Mouse (Mus musculus): ENCODE results near the gene 9130008F23Rik. TPM values are rescaled to one million over a fixed set of nuclear protein-coding genes. Genes with fewer than 3 reads are reported as not detected.

Gene 9130008F23Rik
- polyA plus RNA-seq, 1 experiment from 2014 or later: 1.1 TPM

- no peak for ATAC-seq (ENCODE audit: insufficient number of reproducible peaks, insufficient read depth, low FRiP score, low TSS enrichment, low read depth)
- Histone ChIP-seq H3K9ac (replicated peaks) (peak overlapping the region; percentile 66), H3K4me3 (replicated peaks) (peak overlapping the region; percentile 59), H3K9me3 (no peaks in the 10 kb centered on the region), H3K36me3 (no peaks in the 10 kb centered on the region), H3K27ac (no peak overlapping the region), H3K27me3 (no peaks in the 10 kb centered on the region), H3K4me2 (peak overlapping the region; percentile 87), H3K4me1 (replicated peaks) (no peaks in the 10 kb centered on the region)
- WGBS: 9% methylated on average over 6 of the region's 6 CpGs
These were observed 833 bp downstream of the 9130008F23Rik start for GRCm38 (mm10) chr17:40879528-40879923.

DNA sequence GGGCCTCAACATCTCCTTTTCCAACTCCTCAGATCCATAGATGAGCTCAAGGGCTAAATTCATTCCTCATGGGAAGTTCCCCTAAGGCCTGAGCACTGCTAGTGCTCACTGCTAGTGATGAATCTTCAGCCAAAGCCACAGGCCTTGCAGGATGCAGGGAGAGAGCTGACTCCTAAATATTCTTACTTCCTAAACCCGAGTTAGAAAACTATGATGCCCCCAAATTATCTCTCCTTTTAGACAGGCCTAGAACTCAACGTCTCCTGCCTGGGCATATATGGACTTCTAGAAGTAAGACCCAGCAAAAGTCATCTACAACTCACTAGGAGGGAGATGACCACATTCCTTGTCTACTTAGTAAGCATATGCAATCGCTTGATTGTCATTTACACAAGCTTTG, 2.6 kb downstream of the 9130008F23Rik start:
- H3K4me3 ChIP-seq (replicated peaks): no peak overlapping the region
- H3K27me3 ChIP-seq: no peaks in the 10 kb centered on the region
- no peak overlapping the region for H3K27ac ChIP-seq
- no peaks in the 10 kb centered on the region for H3K9me3 ChIP-seq
- H3K4me2 ChIP-seq: no peak overlapping the region
- H3K9ac ChIP-seq (replicated peaks): no peak overlapping the region
- WGBS: 45% methylated on average over 3 of the region's 3 CpGs
- H3K4me1 ChIP-seq (replicated peaks): no peaks in the 10 kb centered on the region
- ATAC-seq (ENCODE audit: insufficient number of reproducible peaks, insufficient read depth, low FRiP score, low TSS enrichment, low read depth): no peak
- H3K36me3 ChIP-seq: no peaks in the 10 kb centered on the region

- Histone ChIP-seq H3K36me3 (no peaks in the 10 kb centered on the region), H3K27me3 (no peaks in the 10 kb centered on the region), H3K9ac (replicated peaks) (no peak overlapping the region), H3K4me2 (no peak overlapping the region), H3K9me3 (no peaks in the 10 kb centered on the region), H3K4me1 (replicated peaks) (no peaks in the 10 kb centered on the region), H3K27ac (no peak overlapping the region), H3K4me3 (replicated peaks) (no peak overlapping the region)
- ATAC-seq (ENCODE audit: insufficient number of reproducible peaks, insufficient read depth, low FRiP score, low TSS enrichment, low read depth): no peak
- WGBS: 94% methylated on average over 1 of the region's 1 CpGs
These were observed 4.8 kb downstream of the 9130008F23Rik start for GRCm38 (mm10) chr17:40875568-40875967.

GRCm38 (mm10) chr17:40874701-40875100, 5.7 kb downstream of the 9130008F23Rik start:
- Histone ChIP-seq H3K27ac (no peak overlapping the region), H3K4me3 (replicated peaks) (no peak overlapping the region), H3K4me1 (replicated peaks) (no peaks in the 10 kb centered on the region), H3K36me3 (no peaks in the 10 kb centered on the region), H3K4me2 (no peak overlapping the region), H3K27me3 (no peaks in the 10 kb centered on the region), H3K9me3 (no peaks in the 10 kb centered on the region), H3K9ac (replicated peaks) (no peak overlapping the region)
- 85% methylated on average over 3 of the region's 3 CpGs for WGBS
- ATAC-seq (ENCODE audit: insufficient number of reproducible peaks, insufficient read depth, low FRiP score, low TSS enrichment, low read depth): no peak

- no peaks in the 10 kb centered on the region for H3K9me3 ChIP-seq
- ATAC-seq (ENCODE audit: insufficient number of reproducible peaks, insufficient read depth, low FRiP score, low TSS enrichment, low read depth): no peak
- H3K4me2 ChIP-seq: no peak overlapping the region
- no peaks in the 10 kb centered on the region for H3K36me3 ChIP-seq
- no peaks in the 10 kb centered on the region for H3K4me1 ChIP-seq (replicated peaks)
- no peaks in the 10 kb centered on the region for H3K27me3 ChIP-seq
- no peak overlapping the region for H3K4me3 ChIP-seq (replicated peaks)
- no peak overlapping the region for H3K27ac ChIP-seq
- 31% methylated on average over 2 of the region's 2 CpGs for WGBS
- no peak overlapping the region for H3K9ac ChIP-seq (replicated peaks)
These were observed 6.8 kb downstream of the 9130008F23Rik start for GRCm38 (mm10) chr17:40873582-40874011.

- no peak overlapping the region for H3K9ac ChIP-seq (replicated peaks)
- no peaks in the 10 kb centered on the region for H3K27me3 ChIP-seq
- H3K27ac ChIP-seq: no peak overlapping the region
- no peak overlapping the region for H3K4me3 ChIP-seq (replicated peaks)
- H3K36me3 ChIP-seq: no peaks in the 10 kb centered on the region
- H3K9me3 ChIP-seq: no peaks in the 10 kb centered on the region
- 92% methylated on average over 6 of the region's 6 CpGs for WGBS
- H3K4me1 ChIP-seq (replicated peaks): no peaks in the 10 kb centered on the region
- ATAC-seq (ENCODE audit: insufficient number of reproducible peaks, insufficient read depth, low FRiP score, low TSS enrichment, low read depth): no peak
- H3K4me2 ChIP-seq: no peak overlapping the region
These were observed 7.7 kb downstream of the 9130008F23Rik start for GRCm38 (mm10) chr17:40872626-40873025.

- no peak overlapping the region for H3K4me3 ChIP-seq (replicated peaks)
- H3K9ac ChIP-seq (replicated peaks): no peak overlapping the region
- no peaks in the 10 kb centered on the region for H3K36me3 ChIP-seq
- H3K9me3 ChIP-seq: no peaks in the 10 kb centered on the region
- no peaks in the 10 kb centered on the region for H3K4me1 ChIP-seq (replicated peaks)
- no peak for ATAC-seq (ENCODE audit: insufficient number of reproducible peaks, insufficient read depth, low FRiP score, low TSS enrichment, low read depth)
- H3K27ac ChIP-seq: no peak overlapping the region
- no peak overlapping the region for H3K4me2 ChIP-seq
- 83% methylated on average over 10 of the region's 10 CpGs for WGBS
- H3K27me3 ChIP-seq: no peaks in the 10 kb centered on the region
These were observed 11.2 kb downstream of the 9130008F23Rik start for GRCm38 (mm10) chr17:40868952-40869747.

GRCm38 (mm10) chr17:40855065-40855464, 25.3 kb downstream of the 9130008F23Rik start:
- no peak overlapping the region for H3K27ac ChIP-seq
- no peaks in the 10 kb centered on the region for H3K4me1 ChIP-seq (replicated peaks)
- no peaks in the 10 kb centered on the region for H3K27me3 ChIP-seq
- no peak overlapping the region for H3K4me2 ChIP-seq
- no peak overlapping the region for H3K9ac ChIP-seq (replicated peaks)
- H3K9me3 ChIP-seq: no peaks in the 10 kb centered on the region
- no peak overlapping the region for H3K4me3 ChIP-seq (replicated peaks)
- no peaks in the 10 kb centered on the region for H3K36me3 ChIP-seq
- no peak for ATAC-seq (ENCODE audit: insufficient number of reproducible peaks, insufficient read depth, low FRiP score, low TSS enrichment, low read depth)

DNA sequence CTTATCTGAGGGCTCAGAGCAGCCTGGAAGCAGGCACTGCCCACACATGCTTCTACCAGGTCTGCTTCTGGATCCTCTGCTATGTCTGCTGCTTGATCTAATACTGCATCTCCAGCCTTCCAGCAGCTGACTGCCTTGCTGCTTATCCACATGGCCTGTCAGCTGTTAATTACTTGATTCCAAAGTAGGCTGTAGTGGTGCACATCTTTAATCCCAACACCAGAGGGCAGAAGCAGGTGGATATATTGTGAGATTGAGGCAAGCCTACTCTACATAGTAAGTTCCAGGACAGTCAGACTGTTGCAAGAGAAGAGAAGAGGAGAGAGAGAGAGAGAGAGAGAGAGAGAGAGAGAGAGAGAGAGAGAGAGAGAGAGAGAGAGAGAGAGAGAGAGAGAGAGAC, 43.1 kb downstream of the 9130008F23Rik start:
- Histone ChIP-seq H3K4me2 (no peak overlapping the region), H3K9me3 (no peaks in the 10 kb centered on the region), H3K27me3 (no peaks in the 10 kb centered on the region), H3K36me3 (no peaks in the 10 kb centered on the region), H3K9ac (replicated peaks) (no peak overlapping the region), H3K4me3 (replicated peaks) (no peak overlapping the region), H3K27ac (no peak overlapping the region), H3K4me1 (replicated peaks) (no peaks in the 10 kb centered on the region)
- ATAC-seq (ENCODE audit: insufficient number of reproducible peaks, insufficient read depth, low FRiP score, low TSS enrichment, low read depth): no peak; the same call in 1 of the 2 replicates

DNA sequence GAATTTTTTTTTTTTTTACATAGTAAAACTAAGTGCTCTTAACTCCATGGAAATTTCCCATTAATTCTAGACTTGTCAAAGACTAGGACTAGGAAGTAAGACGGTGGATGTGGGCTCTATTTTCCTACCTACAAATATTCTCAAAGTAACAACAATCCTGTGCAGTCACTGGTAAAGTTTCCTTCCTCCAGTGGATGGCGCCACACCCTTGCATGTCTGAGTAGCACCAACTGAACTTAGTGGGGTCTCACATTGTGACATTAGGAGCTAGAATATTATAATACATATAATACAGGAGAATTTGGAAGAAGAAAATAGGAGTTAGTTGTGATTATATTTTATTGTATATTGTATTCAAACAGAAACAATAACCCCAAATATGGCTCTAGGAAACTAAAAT, 48.5 kb downstream of the 9130008F23Rik start:
- H3K4me2 ChIP-seq: no peak overlapping the region
- no peak overlapping the region for H3K9ac ChIP-seq (replicated peaks)
- ATAC-seq (ENCODE audit: insufficient number of reproducible peaks, insufficient read depth, low FRiP score, low TSS enrichment, low read depth): no peak
- H3K27ac ChIP-seq: no peak overlapping the region
- no peak overlapping the region for H3K4me3 ChIP-seq (replicated peaks)
- no peaks in the 10 kb centered on the region for H3K4me1 ChIP-seq (replicated peaks)
- H3K9me3 ChIP-seq: no peaks in the 10 kb centered on the region
- H3K27me3 ChIP-seq: no peaks in the 10 kb centered on the region
- no peaks in the 10 kb centered on the region for H3K36me3 ChIP-seq
- WGBS: 52% methylated on average over 2 of the region's 2 CpGs
